Mouse (Mus musculus) limb, embryonic 13.5 days (tissue): Measurements from ENCODE around the gene E130114P18Rik. TPM values are rescaled to one million over a fixed set of nuclear protein-coding genes. Genes with fewer than 3 reads are reported as not detected.
A peak's percentile ranks its signal among the peaks of the same experiment; 100 is the strongest.

ENCODE experiments used
- ATAC-seq: fragments of 200-750 bp; cut with Nextera tagmentation; 2 replicates; pipeline ENCODE4 v1.8.0; 2017; ENCODE audit warnings: low read depth, moderate number of reproducible peaks, moderate TSS enrichment; ENCODE audit not compliant: low FRiP score
- H3K27ac ChIP-seq: fragments of 300-500 bp; sonication (generic); 2 replicates; pipeline ENCODE4 v1.5.1; 2015; ENCODE audit warnings: inconsistent platforms, mild to moderate bottlenecking, moderate library complexity
- H3K27me3 ChIP-seq: fragments of 300-500 bp; sonication (generic); 2 replicates; pipeline ENCODE4 v1.6.1; 2015; ENCODE audit warnings: mild to moderate bottlenecking, inconsistent platforms
- H3K36me3 ChIP-seq: fragments of 300-500 bp; sonication (generic); 2 replicates; pipeline ENCODE4 v1.6.1; 2015; ENCODE audit warnings: inconsistent platforms, mild to moderate bottlenecking, moderate library complexity
- H3K4me1 ChIP-seq: fragments of 300-500 bp; sonication (generic); 2 replicates; pipeline ENCODE4 v1.6.1; 2015; ENCODE audit warnings: inconsistent platforms
- H3K4me2 ChIP-seq: fragments of 300-500 bp; sonication (generic); replicated peaks from 2 replicates; pipeline ENCODE4 v1.6.1; 2015; ENCODE audit warnings: inconsistent platforms, mild to moderate bottlenecking, moderate library complexity
- H3K4me3 ChIP-seq: fragments of 300-500 bp; sonication (generic); 2 replicates; pipeline ENCODE4 v1.5.1; 2015; ENCODE audit warnings: moderate library complexity, mild to moderate bottlenecking, inconsistent platforms
- H3K9ac ChIP-seq: fragments of 300-500 bp; sonication (generic); 2 replicates; pipeline ENCODE4 v1.6.1; 2015; ENCODE audit warnings: mild to moderate bottlenecking, inconsistent platforms
- H3K9me3 ChIP-seq: fragments of 300-500 bp; sonication (generic); 2 replicates; pipeline ENCODE4 v1.6.1; 2016; ENCODE audit warnings: inconsistent platforms
- WGBS: fragments of 180-500 bp; shearing (Covaris S2); methylation state at CpG from one replicate; pipeline ENCODE4 v1.1.7; 2015; 5-methylcytosine and 5-hydroxymethylcytosine counted together
- polyA plus RNA-seq: library from polyadenylated mRNA; unstranded; fragments of >200 nt; fragmentation: Nextera tagmentation; extraction: Ambion mirVana; gene quantifications from 2 replicates; pipeline ENCODE4 v1.2.1, GENCODE M21; 2015

Gene E130114P18Rik
- polyA plus RNA-seq, 1 experiment from 2014 or later = 3.7 TPM

GRCm38 (mm10) chr4:97618668-97619373, 159.1 kb downstream of the E130114P18Rik start:
- ATAC-seq = no peak; the same call in 1 of the 2 replicates
- H3K27me3 ChIP-seq = no peaks in the 10 kb centered on the region
- H3K4me2 ChIP-seq = peak overlapping the region; percentile 12; the same call in 1 of the 2 replicates
- peaks cover 9% of the 10 kb centered on the region for H3K4me1 ChIP-seq
- no peaks in the 10 kb centered on the region for H3K9me3 ChIP-seq
- H3K27ac ChIP-seq = no peak overlapping the region
- H3K9ac ChIP-seq = no peak overlapping the region
- no peaks in the 10 kb centered on the region for H3K36me3 ChIP-seq
- no peak overlapping the region for H3K4me3 ChIP-seq
- 43% methylated on average over 15 of the region's 15 CpGs for WGBS

GRCm38 (mm10) chr4:97615031-97615430, 162.8 kb downstream of the E130114P18Rik start:
- no peaks in the 10 kb centered on the region for H3K9me3 ChIP-seq
- no peak overlapping the region for H3K27ac ChIP-seq
- H3K4me2 ChIP-seq = no peak overlapping the region
- H3K27me3 ChIP-seq = no peaks in the 10 kb centered on the region
- H3K4me1 ChIP-seq = peaks cover 31% of the 10 kb centered on the region
- WGBS = 91% methylated on average over 3 of the region's 3 CpGs
- no peak overlapping the region for H3K4me3 ChIP-seq
- no peaks in the 10 kb centered on the region for H3K36me3 ChIP-seq
- ATAC-seq = no peak
- H3K9ac ChIP-seq = no peak overlapping the region

GRCm38 (mm10) chr4:97611251-97611847, 166.5 kb downstream of the E130114P18Rik start:
- Histone ChIP-seq H3K4me3 (no peak overlapping the region), H3K9me3 (no peaks in the 10 kb centered on the region), H3K9ac (no peak overlapping the region), H3K27me3 (no peaks in the 10 kb centered on the region), H3K4me2 (peak overlapping the region; percentile 38), H3K27ac (peak overlapping the region; percentile 84), H3K36me3 (no peaks in the 10 kb centered on the region), H3K4me1 (peaks cover 43% of the 10 kb centered on the region)
- 39% methylated on average over 11 of the region's 11 CpGs for WGBS
- ATAC-seq = peak; percentile 90

- Histone ChIP-seq H3K4me1 (peaks cover 45% of the 10 kb centered on the region), H3K9ac (no peak overlapping the region), H3K27me3 (no peaks in the 10 kb centered on the region), H3K4me2 (no peak overlapping the region), H3K36me3 (no peaks in the 10 kb centered on the region), H3K4me3 (no peak overlapping the region), H3K27ac (no peak overlapping the region), H3K9me3 (no peaks in the 10 kb centered on the region)
- 30% methylated on average over 10 of the region's 10 CpGs for WGBS
- no peak for ATAC-seq
These were observed 167.8 kb downstream of the E130114P18Rik start for GRCm38 (mm10) chr4:97609831-97610727.

GRCm38 (mm10) chr4:97609329-97609728, 168.5 kb downstream of the E130114P18Rik start:
- Histone ChIP-seq H3K27me3 (no peaks in the 10 kb centered on the region), H3K4me2 (no peak overlapping the region), H3K9ac (no peak overlapping the region), H3K36me3 (no peaks in the 10 kb centered on the region), H3K4me3 (no peak overlapping the region), H3K9me3 (no peaks in the 10 kb centered on the region), H3K4me1 (peaks cover 45% of the 10 kb centered on the region), H3K27ac (no peak overlapping the region)
- 87% methylated on average over 4 of the region's 4 CpGs for WGBS
- ATAC-seq = no peak

- no peaks in the 10 kb centered on the region for H3K9me3 ChIP-seq
- H3K4me2 ChIP-seq = no peak overlapping the region
- H3K4me3 ChIP-seq = no peak overlapping the region
- H3K27me3 ChIP-seq = no peaks in the 10 kb centered on the region
- no peaks in the 10 kb centered on the region for H3K36me3 ChIP-seq
- ATAC-seq = no peak
- peaks cover 45% of the 10 kb centered on the region for H3K4me1 ChIP-seq
- 82% methylated on average over 8 of the region's 8 CpGs for WGBS
- no peak overlapping the region for H3K27ac ChIP-seq
- no peak overlapping the region for H3K9ac ChIP-seq
These were observed 169.2 kb downstream of the E130114P18Rik start for GRCm38 (mm10) chr4:97608728-97609127.

GRCm38 (mm10) chr4:97608134-97608533, 169.7 kb downstream of the E130114P18Rik start:
- Histone ChIP-seq H3K36me3 (no peaks in the 10 kb centered on the region), H3K9ac (no peak overlapping the region), H3K4me1 (peaks cover 45% of the 10 kb centered on the region), H3K27me3 (no peaks in the 10 kb centered on the region), H3K27ac (no peak overlapping the region), H3K4me3 (no peak overlapping the region), H3K4me2 (no peak overlapping the region), H3K9me3 (no peaks in the 10 kb centered on the region)
- no peak for ATAC-seq
- 84% methylated on average over 3 of the region's 3 CpGs for WGBS

- ATAC-seq = no peak
- H3K4me1 ChIP-seq = peaks cover 44% of the 10 kb centered on the region
- WGBS = 30% methylated on average over 1 of the region's 1 CpGs
- H3K27me3 ChIP-seq = no peaks in the 10 kb centered on the region
- H3K27ac ChIP-seq = no peak overlapping the region
- H3K9ac ChIP-seq = no peak overlapping the region
- no peaks in the 10 kb centered on the region for H3K36me3 ChIP-seq
- no peaks in the 10 kb centered on the region for H3K9me3 ChIP-seq
- H3K4me3 ChIP-seq = no peak overlapping the region
- no peak overlapping the region for H3K4me2 ChIP-seq
These were observed 170.7 kb downstream of the E130114P18Rik start for GRCm38 (mm10) chr4:97607169-97607568.

- no peak overlapping the region for H3K9ac ChIP-seq
- no peaks in the 10 kb centered on the region for H3K9me3 ChIP-seq
- H3K36me3 ChIP-seq = no peaks in the 10 kb centered on the region
- no peak overlapping the region for H3K4me2 ChIP-seq
- H3K4me3 ChIP-seq = no peak overlapping the region
- 73% methylated on average over 8 of the region's 8 CpGs for WGBS
- H3K27me3 ChIP-seq = no peaks in the 10 kb centered on the region
- no peak for ATAC-seq
- H3K4me1 ChIP-seq = peaks cover 41% of the 10 kb centered on the region
- no peak overlapping the region for H3K27ac ChIP-seq
These were observed 171.4 kb downstream of the E130114P18Rik start for GRCm38 (mm10) chr4:97606524-97606923.

GRCm38 (mm10) chr4:97602579-97602978, 175.3 kb downstream of the E130114P18Rik start:
- Histone ChIP-seq H3K4me3 (no peak overlapping the region), H3K36me3 (no peaks in the 10 kb centered on the region), H3K9ac (no peak overlapping the region), H3K4me1 (peaks cover 21% of the 10 kb centered on the region), H3K9me3 (no peaks in the 10 kb centered on the region), H3K27me3 (no peaks in the 10 kb centered on the region), H3K4me2 (no peak overlapping the region), H3K27ac (no peak overlapping the region)
- 72% methylated on average over 4 of the region's 4 CpGs for WGBS
- ATAC-seq = no peak

- H3K36me3 ChIP-seq = no peaks in the 10 kb centered on the region
These were observed 176.7 kb downstream of the E130114P18Rik start for GRCm38 (mm10) chr4:97600875-97601835.

More at GRCm38 (mm10) chr4:97600875-97601835, 176.7 kb downstream of the E130114P18Rik start:
- Histone ChIP-seq H3K4me3 (no peak overlapping the region), H3K4me2 (peak overlapping the region; percentile 12; the same call in 1 of the 2 replicates), H3K9me3 (no peaks in the 10 kb centered on the region), H3K9ac (0 out of 2 replicates have a peak overlapping the region, but pooled peaks have one; percentile 39), H3K4me1 (peaks cover 9% of the 10 kb centered on the region), H3K27me3 (no peaks in the 10 kb centered on the region), H3K27ac (no peak overlapping the region)
- peak; percentile 73; the same call in 1 of the 2 replicates for ATAC-seq
- 13% methylated on average over 8 of the region's 8 CpGs for WGBS
